Mouse (Mus musculus): ENCODE measurements around the gene Kmt2b. TPM values are rescaled to one million over a fixed set of nuclear protein-coding genes. Genes with fewer than 3 reads are reported as not detected.
A peak's percentile ranks its signal among the peaks of the same experiment; 100 is the strongest.

Kmt2b gene
- polyA plus RNA-seq (2015; fragmentation: Nextera tagmentation; extraction: Ambion mirVana): 10.8 and 11.6 TPM in 2 replicates

DNA sequence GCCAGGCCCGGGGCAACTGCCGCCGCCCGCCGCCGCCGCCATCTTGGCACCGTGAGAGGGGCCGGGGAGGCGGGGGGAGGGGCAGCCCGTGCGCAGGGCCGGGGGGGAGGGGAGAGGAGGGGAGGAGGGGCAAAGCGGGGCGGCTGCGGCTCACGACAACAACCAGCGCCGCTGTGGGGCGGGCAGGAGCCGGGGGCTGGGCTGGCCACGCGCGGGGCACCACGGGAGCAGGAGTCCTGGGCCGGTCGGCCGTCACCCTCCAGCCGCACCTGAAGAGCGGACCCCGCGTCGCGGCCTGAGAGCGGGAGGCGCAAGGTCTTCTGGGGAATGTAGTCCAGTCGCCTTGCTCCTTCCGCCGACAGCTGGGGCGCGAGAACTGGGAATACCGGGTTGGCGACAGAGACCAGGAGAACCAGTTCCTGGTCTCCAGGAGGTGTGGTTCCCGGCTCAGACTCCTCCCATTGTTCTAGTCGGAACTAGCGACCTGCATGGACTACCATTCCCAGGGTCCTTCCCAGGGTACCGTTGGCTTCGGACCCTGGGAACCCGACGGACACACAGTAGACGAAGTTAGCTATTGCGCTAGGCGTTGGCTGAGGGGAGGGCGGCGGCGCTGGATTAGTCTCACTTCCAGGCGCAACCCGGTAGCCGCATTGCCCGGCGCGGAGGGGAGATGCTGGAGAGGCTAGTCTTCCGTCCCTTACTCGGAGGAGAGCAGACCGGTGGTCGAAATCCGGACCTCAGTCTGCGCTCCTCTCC, at the start of gene Kmt2b:
Kmt2b (minus strand) TSS at position 51 of the 759 bp plus-strand sequence.
- H3K4me2 ChIP-seq (replicated peaks): peak within 1 kb of the TSS; percentile 85
- peaks cover 31% of the 10 kb centered on the region for H3K36me3 ChIP-seq
- peak; percentile 96 for ATAC-seq (ENCODE audit: insufficient number of reproducible peaks, low FRiP score, low TSS enrichment, low read depth)
- H3K4me3 ChIP-seq (replicated peaks): peak within 1 kb of the TSS; percentile 92
- H3K9ac ChIP-seq: peak within 1 kb of the TSS; percentile 76
- H3K4me1 ChIP-seq: peaks cover 25% of the 10 kb centered on the region
- H3K9me3 ChIP-seq (replicated peaks): no peaks in the 10 kb centered on the region
- no peaks in the 10 kb centered on the region for H3K27me3 ChIP-seq
- WGBS: under 1% methylated on average over 52 of the region's 68 CpGs
- peak within 1 kb of the TSS; percentile 94 for H3K27ac ChIP-seq (replicated peaks)

GRCm38 (mm10) chr7:30636395-30636794, 47.9 kb upstream of the Kmt2b start:
- Histone ChIP-seq H3K9me3 (replicated peaks) (no peaks in the 10 kb centered on the region), H3K36me3 (peaks cover 10% of the 10 kb centered on the region), H3K4me1 (peaks cover 20% of the 10 kb centered on the region), H3K27ac (replicated peaks) (no peak overlapping the region), H3K4me3 (replicated peaks) (no peak overlapping the region), H3K9ac (no peak overlapping the region), H3K27me3 (peaks cover 56% of the 10 kb centered on the region), H3K4me2 (replicated peaks) (no peak overlapping the region)
- 20% methylated on average over 11 of the region's 11 CpGs for WGBS
- no peak for ATAC-seq (ENCODE audit: insufficient number of reproducible peaks, low FRiP score, low TSS enrichment, low read depth)

DNA sequence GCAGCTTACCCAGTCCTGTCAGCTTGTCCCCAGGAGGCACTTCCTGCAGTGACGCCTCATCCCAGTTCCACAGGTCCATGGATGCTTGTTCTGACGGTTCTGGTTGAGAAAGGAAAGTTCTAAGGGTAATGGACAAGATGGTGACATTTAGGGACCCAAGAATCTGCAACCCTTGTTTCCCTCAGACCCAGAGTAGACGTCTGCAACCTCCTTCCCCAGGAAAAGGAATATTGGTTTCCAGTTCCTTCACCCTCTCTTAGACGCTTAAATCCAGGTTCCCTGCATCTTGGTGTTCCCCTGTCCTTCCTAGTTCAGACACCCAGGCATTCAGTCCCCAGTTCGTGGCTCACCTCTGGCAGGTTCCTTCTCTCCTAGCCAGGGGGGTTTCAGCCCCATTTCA, 47.2 kb upstream of the Kmt2b start, which contains the start of gene Etv2:
Etv2 (minus strand) TSS at position 101 of the 400 bp plus-strand sequence.
- H3K4me2 ChIP-seq (replicated peaks): peak within 1 kb of the TSS; percentile 23
- WGBS: 4% methylated on average over 5 of the region's 5 CpGs
- no peaks in the 10 kb centered on the region for H3K9me3 ChIP-seq (replicated peaks)
- peaks cover 20% of the 10 kb centered on the region for H3K4me1 ChIP-seq
- H3K36me3 ChIP-seq: peaks cover 4% of the 10 kb centered on the region
- ATAC-seq (ENCODE audit: insufficient number of reproducible peaks, low FRiP score, low TSS enrichment, low read depth): no peak
- no peak within 1 kb of the TSS for H3K27ac ChIP-seq (replicated peaks)
- H3K4me3 ChIP-seq (replicated peaks): peak within 1 kb of the TSS; percentile 7; the same call in 1 of the 2 replicates
- H3K9ac ChIP-seq: no peak within 1 kb of the TSS
- H3K27me3 ChIP-seq: peaks cover 61% of the 10 kb centered on the region

GRCm38 (mm10) chr7:30634621-30635020, 46.1 kb upstream of the Kmt2b start:
- Histone ChIP-seq H3K4me2 (replicated peaks) (peak overlapping the region; percentile 23), H3K27me3 (peaks cover 65% of the 10 kb centered on the region), H3K9ac (no peak overlapping the region), H3K27ac (replicated peaks) (no peak overlapping the region), H3K4me3 (replicated peaks) (peak overlapping the region; percentile 7; the same call in 1 of the 2 replicates), H3K4me1 (peaks cover 20% of the 10 kb centered on the region), H3K9me3 (replicated peaks) (no peaks in the 10 kb centered on the region), H3K36me3 (no peaks in the 10 kb centered on the region)
- WGBS: under 1% methylated on average over 20 of the region's 20 CpGs
- no peak for ATAC-seq (ENCODE audit: insufficient number of reproducible peaks, low FRiP score, low TSS enrichment, low read depth)

DNA sequence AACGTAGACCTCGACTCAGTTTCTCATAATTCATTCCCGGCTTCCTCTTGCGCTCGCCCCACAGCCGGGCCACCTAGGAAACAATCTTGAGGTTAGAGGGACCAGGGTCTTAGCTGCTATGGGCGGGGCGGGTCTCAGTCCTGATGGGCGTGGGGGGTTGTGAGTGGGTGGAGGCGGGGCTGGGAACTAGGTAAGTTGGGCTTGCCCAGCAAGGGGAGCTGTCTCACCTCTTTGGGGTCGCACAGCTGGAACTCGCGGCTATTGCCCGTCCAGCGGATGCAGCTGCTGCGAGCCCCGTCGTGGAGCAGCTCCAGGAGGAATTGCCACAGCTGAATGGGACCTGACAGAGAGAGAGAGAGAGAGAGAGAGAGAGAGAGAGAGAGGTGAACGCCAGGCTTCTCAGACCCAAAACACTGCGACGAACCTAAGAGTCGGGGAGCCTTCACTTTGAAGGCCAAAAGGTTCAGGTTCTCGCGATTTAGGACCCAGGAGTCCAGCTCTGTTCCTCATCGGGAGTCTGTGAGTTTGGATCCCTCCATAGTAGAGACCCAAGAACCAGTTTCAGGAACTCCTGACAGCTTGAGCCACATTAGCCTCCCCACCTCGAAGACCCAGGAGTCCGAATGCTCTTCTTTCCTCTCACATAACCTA, 45.4 kb upstream of the Kmt2b start:
- Histone ChIP-seq H3K9ac (no peak overlapping the region), H3K4me2 (replicated peaks) (no peak overlapping the region), H3K4me3 (replicated peaks) (peak overlapping the region; percentile 3; the same call in 1 of the 2 replicates), H3K36me3 (no peaks in the 10 kb centered on the region), H3K27me3 (peaks cover 70% of the 10 kb centered on the region), H3K4me1 (peaks cover 20% of the 10 kb centered on the region), H3K27ac (replicated peaks) (no peak overlapping the region), H3K9me3 (replicated peaks) (no peaks in the 10 kb centered on the region)
- WGBS: 4% methylated on average over 27 of the region's 27 CpGs
- no peak for ATAC-seq (ENCODE audit: insufficient number of reproducible peaks, low FRiP score, low TSS enrichment, low read depth)

- Histone ChIP-seq H3K27me3 (peaks cover 38% of the 10 kb centered on the region), H3K4me3 (replicated peaks) (no peak overlapping the region), H3K27ac (replicated peaks) (no peak overlapping the region), H3K4me1 (peaks cover 16% of the 10 kb centered on the region), H3K9me3 (replicated peaks) (no peaks in the 10 kb centered on the region), H3K36me3 (0 out of 2 replicates have a peak, but pooled peaks cover 6% of the 10 kb centered on the region), H3K4me2 (replicated peaks) (no peak overlapping the region), H3K9ac (no peak overlapping the region)
- ATAC-seq (ENCODE audit: insufficient number of reproducible peaks, low FRiP score, low TSS enrichment, low read depth): no peak
Measured at GRCm38 (mm10) chr7:30629013-30629412, 40.5 kb upstream of the Kmt2b start.

- no peak overlapping the region for H3K4me2 ChIP-seq (replicated peaks)
- no peak overlapping the region for H3K9ac ChIP-seq
- H3K27me3 ChIP-seq: peaks cover 16% of the 10 kb centered on the region
- peaks cover 29% of the 10 kb centered on the region for H3K36me3 ChIP-seq
- no peak for ATAC-seq (ENCODE audit: insufficient number of reproducible peaks, low FRiP score, low TSS enrichment, low read depth)
- no peak overlapping the region for H3K27ac ChIP-seq (replicated peaks)
- no peaks in the 10 kb centered on the region for H3K9me3 ChIP-seq (replicated peaks)
- 79% methylated on average over 5 of the region's 5 CpGs for WGBS
- H3K4me1 ChIP-seq: peaks cover 11% of the 10 kb centered on the region
- H3K4me3 ChIP-seq (replicated peaks): no peak overlapping the region
Measured at GRCm38 (mm10) chr7:30626647-30627046, 38.1 kb upstream of the Kmt2b start.

- H3K9me3 ChIP-seq (replicated peaks): no peaks in the 10 kb centered on the region
- peak within 1 kb of the TSS; percentile 77 for H3K4me3 ChIP-seq (replicated peaks)
- peak; percentile 93 for ATAC-seq (ENCODE audit: insufficient number of reproducible peaks, low FRiP score, low TSS enrichment, low read depth)
- H3K36me3 ChIP-seq: peaks cover 36% of the 10 kb centered on the region
- WGBS: 2% methylated on average over 44 of the region's 44 CpGs
- peaks cover 11% of the 10 kb centered on the region for H3K4me1 ChIP-seq
- H3K9ac ChIP-seq: peak within 1 kb of the TSS; percentile 74
- peaks cover 9% of the 10 kb centered on the region for H3K27me3 ChIP-seq
- H3K4me2 ChIP-seq (replicated peaks): peak within 1 kb of the TSS; percentile 77
- H3K27ac ChIP-seq (replicated peaks): peak within 1 kb of the TSS; percentile 61
Measured at GRCm38 (mm10) chr7:30625530-30626384, 37.2 kb upstream of the Kmt2b start, which contains the start of gene Cox6b1. Gene Cox6b1 (minus strand): TSS chr7:30626151.

DNA sequence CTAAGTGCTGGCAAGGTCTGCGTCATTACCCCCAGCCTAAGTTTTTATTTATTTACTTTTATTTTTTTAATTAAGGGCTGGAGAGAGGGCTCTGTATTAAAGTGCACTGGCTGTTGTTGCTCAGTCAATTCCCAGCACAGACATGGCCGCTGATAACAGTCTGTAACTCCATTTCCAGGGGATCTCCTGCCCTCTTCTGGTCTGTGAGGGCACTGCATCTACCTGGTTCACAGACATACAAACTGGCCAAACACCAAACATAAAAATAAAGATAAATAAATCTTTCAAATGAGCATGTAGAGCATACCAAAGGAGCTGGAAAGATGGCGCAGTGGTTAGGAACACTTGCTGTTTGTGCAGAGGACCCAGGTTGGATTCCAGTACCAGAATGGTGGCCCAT, 30.7 kb upstream of the Kmt2b start:
- Histone ChIP-seq H3K4me1 (no peaks in the 10 kb centered on the region), H3K4me2 (replicated peaks) (no peak overlapping the region), H3K27me3 (no peaks in the 10 kb centered on the region), H3K4me3 (replicated peaks) (no peak overlapping the region), H3K27ac (replicated peaks) (no peak overlapping the region), H3K9ac (no peak overlapping the region), H3K36me3 (peaks cover 78% of the 10 kb centered on the region), H3K9me3 (replicated peaks) (no peaks in the 10 kb centered on the region)
- no peak for ATAC-seq (ENCODE audit: insufficient number of reproducible peaks, low FRiP score, low TSS enrichment, low read depth)
- WGBS: 88% methylated on average over 3 of the region's 3 CpGs

DNA sequence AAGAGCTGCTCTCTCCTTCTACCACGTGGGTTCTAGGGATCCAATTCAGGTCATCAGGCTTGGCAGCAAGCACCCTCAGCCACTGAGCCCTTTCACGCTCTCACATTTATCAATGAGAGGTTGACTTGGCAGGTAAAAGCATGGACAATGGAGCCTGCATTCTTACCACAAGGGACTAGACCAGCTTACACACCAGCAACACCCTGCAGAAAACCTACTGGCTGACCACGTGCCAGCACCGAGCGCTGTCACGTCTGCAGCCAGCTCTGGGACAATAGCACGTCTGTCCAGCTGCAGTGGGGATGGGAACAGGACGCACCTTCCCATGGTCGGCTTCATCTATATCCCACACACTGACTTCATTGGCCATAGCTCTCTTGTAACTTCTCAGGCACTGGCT, 30.1 kb upstream of the Kmt2b start:
- Histone ChIP-seq H3K36me3 (peaks cover 74% of the 10 kb centered on the region), H3K27ac (replicated peaks) (no peak overlapping the region)

More for the DNA sequence above, 30.1 kb upstream of the Kmt2b start:
- no peak overlapping the region; the same call in 1 of the 2 replicates for H3K9ac ChIP-seq
- no peaks in the 10 kb centered on the region for H3K27me3 ChIP-seq
- H3K9me3 ChIP-seq (replicated peaks): no peaks in the 10 kb centered on the region
- H3K4me2 ChIP-seq (replicated peaks): no peak overlapping the region
- 98% methylated on average over 9 of the region's 9 CpGs for WGBS
- no peak overlapping the region for H3K4me3 ChIP-seq (replicated peaks)
- no peak for ATAC-seq (ENCODE audit: insufficient number of reproducible peaks, low FRiP score, low TSS enrichment, low read depth)
- no peaks in the 10 kb centered on the region for H3K4me1 ChIP-seq

All from embryonic facial prominence, embryonic 15.5 days (tissue).